1 mouse cellular context compared by ENCODE assay signal in genomic region chr11:96977606-96978400, GRCm38 (mm10).
A peak's percentile ranks its signal among the peaks of the same experiment; 100 is the strongest.
TF ChIP-seq lines count a peak whose summit lies in the region.

No protein-coding gene starts in this region.

TF ChIP-seq in myocyte, 11 proteins besides CTCF, POLR2A, EP300 and RAD21 (continued from another document):
- TF ChIP-seq MYOD1 (IDR thresholded peaks at IDR 0.05; ENCODE audit: control insufficient read depth in 1 of 3, insufficient read length in 2 of 3, low read depth in 2 of 3) (peak; percentile 4 to 73 (median 67)), E2F4 (IDR thresholded peaks at IDR 0.05; ENCODE audit: insufficient read depth) (no peak), MYOG (IDR thresholded peaks at IDR 0.05; ENCODE audit: control insufficient read depth in 1 of 3, insufficient read depth in 1 of 3, insufficient read length in 2 of 3, low read depth in 2 of 3) (peak in 1 of 3 experiments; percentile 0), SRF (IDR thresholded peaks at IDR 0.05; ENCODE audit: control insufficient read depth, insufficient read length, low read depth) (peak; percentile 69), MAX (IDR thresholded peaks at IDR 0.05; ENCODE audit: low read depth) (no peak)
